Mouse (Mus musculus) megakaryocyte, embryonic 14.5 days (primary cell): ENCODE results near the gene Ypel1. TPM values are rescaled to one million over a fixed set of nuclear protein-coding genes. Genes with fewer than 3 reads are reported as not detected.

Source experiments
- H3K27me3 ChIP-seq: replicated peaks from 2 replicates; pipeline ENCODE3; 2012; ENCODE audit warnings: inconsistent platforms
- H3K36me3 ChIP-seq: replicated peaks from 2 replicates; pipeline ENCODE3; 2012; ENCODE audit warnings: low read length, inconsistent platforms, mixed read lengths
- H3K4me1 ChIP-seq: 2 replicates; pipeline ENCODE4 v1.6.1; 2012; ENCODE audit warnings: inconsistent platforms
- H3K4me3 ChIP-seq: replicated peaks from 2 replicates; pipeline ENCODE3; 2012; ENCODE audit warnings: moderate library complexity, mild to moderate bottlenecking, inconsistent platforms
- H3K9me3 ChIP-seq: 2 replicates; pipeline ENCODE4 v1.6.1; 2012; ENCODE audit warnings: inconsistent platforms
- FLI1 ChIP-seq: IDR thresholded peaks from 2 replicates; pipeline ENCODE4 v1.6.1; 2012; ENCODE audit warnings: low read length, inconsistent platforms, mixed read lengths
- GATA1 ChIP-seq: IDR thresholded peaks from 3 replicates; pipeline ENCODE4 v1.6.1; 2012; ENCODE audit warnings: mixed read lengths, low read length, inconsistent platforms, borderline replicate concordance
- polyA plus RNA-seq: library from polyadenylated mRNA; stranded (reverse); fragments of >175 nt; gene quantifications from 2 replicates; pipeline ENCODE4 v1.2.3, GENCODE M21; 2012; ENCODE audit warnings: low replicate concordance; ENCODE audit not compliant: insufficient read depth

The Ypel1 gene
- polyA plus RNA-seq: 0.18 TPM in 1 of 2 replicates, not detected in the other

DNA sequence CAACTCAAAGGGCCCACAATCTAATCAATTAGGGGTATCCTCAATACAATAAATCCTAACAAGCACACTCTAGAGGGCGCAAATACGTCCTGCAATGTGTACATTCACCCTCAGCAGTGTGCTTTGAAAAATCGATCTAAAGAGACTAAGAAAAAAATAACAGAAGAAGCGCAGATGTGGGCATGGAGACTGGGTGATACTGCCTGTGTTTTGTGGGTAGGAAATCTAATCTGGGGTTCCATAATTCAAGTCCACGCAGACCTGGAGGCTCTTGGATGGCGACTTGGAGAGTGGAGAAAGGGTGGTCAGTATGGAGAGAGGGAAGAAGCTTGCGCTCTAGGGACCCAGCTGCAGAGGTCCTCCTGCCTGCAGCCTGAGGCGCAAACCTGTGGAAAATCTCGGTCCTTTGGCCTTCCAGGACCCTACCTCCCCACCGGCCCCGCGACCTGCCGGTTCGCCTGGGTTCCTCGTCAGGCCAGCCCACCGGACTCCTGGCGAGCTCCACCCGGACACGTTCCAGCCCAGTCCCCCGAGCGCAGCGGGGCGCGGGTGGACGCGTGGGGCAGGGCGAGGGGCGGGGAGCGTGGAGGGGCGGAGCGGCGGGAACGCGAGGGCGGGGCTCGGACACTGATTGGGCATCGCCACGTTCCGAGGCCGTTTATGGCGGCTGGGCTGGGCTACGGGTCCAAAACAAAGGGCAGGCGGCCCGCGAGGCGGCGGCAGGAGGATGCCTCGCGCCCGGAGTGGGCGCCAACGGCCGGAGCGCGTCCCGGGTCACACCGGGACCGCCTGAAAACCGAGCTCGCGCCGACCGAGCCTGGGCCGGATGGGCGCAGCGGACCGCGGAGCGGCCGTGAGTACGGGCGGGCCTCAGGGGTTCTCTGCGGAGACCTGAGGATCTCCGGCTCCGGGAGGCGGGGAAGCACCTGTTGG, at the start of gene Ypel1:
Ypel1 (plus strand) TSS at position 186 of the 933 bp plus-strand sequence.
- TF ChIP-seq GATA1: no peak
- no peak for TF ChIP-seq FLI1
- H3K27me3 ChIP-seq: peaks cover 65% of the 10 kb centered on the region

DNA sequence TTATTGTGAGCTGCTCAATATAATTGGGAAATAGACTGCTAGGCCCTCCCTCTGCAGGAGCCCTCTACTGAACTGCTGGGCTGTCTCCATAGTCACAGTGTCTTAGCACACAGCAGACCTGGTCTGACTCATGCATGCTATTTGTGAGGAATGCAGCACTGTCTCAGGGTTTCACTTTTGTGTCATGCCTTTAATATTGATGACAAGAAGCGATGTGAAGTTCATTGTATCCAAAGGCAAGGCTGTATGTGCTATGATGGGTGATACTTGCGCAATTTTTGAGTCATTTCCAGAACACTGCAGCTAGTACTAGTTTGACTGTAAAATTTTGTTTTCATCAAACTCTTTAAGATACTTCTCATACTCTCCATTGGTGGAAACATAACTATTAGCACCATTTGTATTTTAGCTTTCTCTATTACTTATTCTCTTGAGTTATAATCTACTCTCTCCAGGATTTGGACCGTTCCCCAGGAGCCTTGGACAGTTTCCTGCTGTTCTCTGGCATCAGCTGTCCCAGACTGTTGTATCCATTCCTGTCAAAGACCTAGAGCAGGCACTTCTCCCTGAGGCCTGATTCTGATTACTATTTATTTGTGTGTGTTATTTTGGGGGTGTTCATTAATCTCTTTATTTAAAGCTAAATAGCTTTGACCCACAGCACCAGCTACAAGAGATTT, 44.9 kb upstream of the Ypel1 start:
- H3K4me3 ChIP-seq: no peak overlapping the region
- no peak for TF ChIP-seq FLI1
- no peak for TF ChIP-seq GATA1
- H3K27me3 ChIP-seq: no peaks in the 10 kb centered on the region
- no peaks in the 10 kb centered on the region for H3K9me3 ChIP-seq
- H3K36me3 ChIP-seq: peaks cover 98% of the 10 kb centered on the region
- peaks cover 9% of the 10 kb centered on the region for H3K4me1 ChIP-seq

More for the DNA sequence above, at the start of gene Ypel1:
- Histone ChIP-seq H3K36me3 (no peaks in the 10 kb centered on the region), H3K9me3 (peaks cover 5% of the 10 kb centered on the region), H3K4me1 (peaks cover 23% of the 10 kb centered on the region), H3K4me3 (peak within 1 kb of the TSS; percentile 92)

DNA sequence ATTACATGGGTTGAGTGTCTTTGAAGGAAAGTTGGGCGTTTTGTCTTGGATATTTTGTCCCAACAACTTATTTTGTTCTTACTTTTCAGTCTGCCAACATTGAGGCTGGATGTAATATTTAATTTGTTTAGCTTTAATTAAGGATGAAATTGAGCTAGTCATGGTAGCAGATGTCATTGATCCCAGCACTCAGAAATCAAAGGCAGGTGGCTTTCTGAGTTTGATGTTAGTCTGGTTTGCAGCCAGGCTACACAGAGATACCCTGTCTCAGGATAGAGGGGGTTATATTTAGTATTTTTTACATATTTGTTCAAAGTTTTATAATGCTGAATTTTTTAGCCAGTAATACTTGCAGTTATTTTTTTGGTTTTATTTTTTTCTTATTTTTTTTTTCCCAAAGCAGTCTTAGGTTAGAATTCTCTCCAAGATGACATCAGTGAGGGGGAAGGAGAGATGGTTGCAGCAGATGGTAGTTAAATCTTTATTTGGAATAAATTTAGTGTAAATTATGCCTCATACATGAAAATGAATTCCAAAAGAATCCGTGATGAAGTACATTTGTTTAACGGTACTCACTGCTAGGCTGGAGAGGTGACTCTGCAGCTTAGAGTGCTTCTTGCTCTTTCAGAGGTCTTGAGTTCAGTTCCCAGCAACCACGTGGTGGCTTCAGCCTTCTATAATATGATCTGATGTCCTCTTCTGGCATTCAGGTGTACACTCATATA, 39.4 kb upstream of the Ypel1 start:
- no peaks in the 10 kb centered on the region for H3K27me3 ChIP-seq
- H3K9me3 ChIP-seq: no peaks in the 10 kb centered on the region
- TF ChIP-seq GATA1 (no peak), FLI1 (no peak)
- H3K4me3 ChIP-seq: no peak overlapping the region
- H3K4me1 ChIP-seq: peaks cover 4% of the 10 kb centered on the region; the same call in 1 of the 2 replicates
- H3K36me3 ChIP-seq: peaks cover 95% of the 10 kb centered on the region

DNA sequence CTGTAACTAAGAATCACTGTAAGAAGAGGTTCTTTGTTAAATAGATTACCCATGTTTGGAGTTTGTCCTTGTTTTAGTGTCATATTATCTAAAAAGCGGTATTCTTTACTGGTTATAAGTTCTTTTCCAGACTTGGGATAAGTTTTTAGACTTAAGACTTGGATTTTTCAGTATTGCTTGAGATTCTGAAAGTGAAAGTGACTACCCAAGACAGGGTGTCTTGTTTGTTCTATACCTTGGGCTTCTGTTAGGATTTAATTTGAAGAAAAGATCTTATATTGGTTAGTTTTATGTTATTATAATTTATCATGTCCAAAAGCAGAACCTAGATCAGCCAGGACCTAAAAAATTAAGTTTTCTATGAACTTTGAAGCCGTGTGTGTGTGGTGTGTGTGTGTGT, 35.7 kb upstream of the Ypel1 start:
- Histone ChIP-seq H3K27me3 (no peaks in the 10 kb centered on the region), H3K36me3 (peaks cover 95% of the 10 kb centered on the region), H3K4me3 (no peak overlapping the region), H3K4me1 (peaks cover 4% of the 10 kb centered on the region; the same call in 1 of the 2 replicates), H3K9me3 (no peaks in the 10 kb centered on the region)
- TF ChIP-seq GATA1 (no peak), FLI1 (no peak)

DNA sequence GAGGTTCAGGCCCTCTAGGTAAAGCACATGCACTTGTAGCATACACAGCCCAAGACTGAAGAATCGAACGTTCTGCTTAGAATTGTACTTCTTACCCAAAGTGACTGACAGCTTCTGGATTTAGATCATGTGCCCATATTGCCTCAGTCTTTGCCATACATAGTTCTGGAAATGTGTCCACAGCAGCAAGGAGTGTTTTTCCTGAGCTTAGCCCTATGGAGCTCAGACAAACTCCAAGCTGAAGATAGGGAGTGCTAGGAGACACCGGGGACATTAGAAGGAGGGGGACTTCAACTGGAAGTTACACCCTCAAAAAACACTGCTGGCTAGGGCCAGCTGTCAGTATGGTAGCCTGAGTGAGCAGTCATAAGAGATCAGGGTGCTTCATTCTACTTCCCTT, 28.8 kb upstream of the Ypel1 start:
- no peak overlapping the region for H3K4me3 ChIP-seq
- H3K4me1 ChIP-seq: no peaks in the 10 kb centered on the region; the same call in 1 of the 2 replicates
- TF ChIP-seq GATA1 (no peak), FLI1 (no peak)
- H3K9me3 ChIP-seq: no peaks in the 10 kb centered on the region
- no peaks in the 10 kb centered on the region for H3K27me3 ChIP-seq
- H3K36me3 ChIP-seq: peaks cover 99% of the 10 kb centered on the region

DNA sequence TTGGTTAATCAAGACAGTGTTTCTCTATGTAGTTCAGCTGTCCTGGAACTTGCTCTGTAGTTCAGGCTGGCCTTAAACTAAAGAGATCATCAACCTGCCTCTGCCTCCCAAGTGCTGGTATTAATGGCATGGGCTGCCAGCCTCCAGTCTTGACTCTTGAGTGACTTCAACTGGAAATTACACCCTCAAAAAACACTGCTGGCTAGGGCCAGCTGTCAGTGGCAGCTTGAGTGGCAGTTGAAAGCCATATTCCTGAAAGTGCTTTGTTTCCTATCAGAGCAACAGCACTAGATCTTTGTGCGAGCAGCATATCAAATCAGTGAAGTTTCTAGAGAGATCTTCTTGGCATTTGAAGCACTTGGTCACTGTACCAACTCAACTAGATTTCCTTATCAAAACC, 28.1 kb upstream of the Ypel1 start:
- H3K36me3 ChIP-seq: peaks cover 99% of the 10 kb centered on the region
- H3K4me3 ChIP-seq: no peak overlapping the region
- no peak for TF ChIP-seq GATA1
- H3K9me3 ChIP-seq: no peaks in the 10 kb centered on the region
- no peaks in the 10 kb centered on the region; the same call in 1 of the 2 replicates for H3K4me1 ChIP-seq
- no peaks in the 10 kb centered on the region for H3K27me3 ChIP-seq

DNA sequence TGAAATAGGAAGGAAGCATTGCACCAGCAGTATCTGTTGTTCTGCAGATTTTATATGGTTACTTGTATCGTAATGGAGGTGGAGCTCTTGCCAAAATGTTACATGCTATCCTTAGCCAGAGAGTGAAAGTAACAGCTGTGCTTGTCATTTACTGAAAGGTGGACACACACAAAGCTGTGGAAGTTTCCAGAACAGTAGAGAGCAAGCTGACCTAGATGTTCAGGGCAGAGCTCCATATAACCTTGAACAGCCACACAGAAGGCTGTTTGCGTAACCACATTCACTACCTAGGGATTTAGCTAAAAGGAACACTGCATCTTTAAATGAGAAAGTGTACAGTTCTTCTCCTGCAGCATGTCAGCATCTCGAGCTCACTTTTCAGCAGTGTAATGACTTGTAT, 25.2 kb upstream of the Ypel1 start:
- H3K4me3 ChIP-seq: no peak overlapping the region
- H3K36me3 ChIP-seq: peaks cover 96% of the 10 kb centered on the region
- no peaks in the 10 kb centered on the region for H3K9me3 ChIP-seq
- no peaks in the 10 kb centered on the region; the same call in 1 of the 2 replicates for H3K4me1 ChIP-seq
- TF ChIP-seq FLI1 (no peak), GATA1 (no peak)
- no peaks in the 10 kb centered on the region for H3K27me3 ChIP-seq

DNA sequence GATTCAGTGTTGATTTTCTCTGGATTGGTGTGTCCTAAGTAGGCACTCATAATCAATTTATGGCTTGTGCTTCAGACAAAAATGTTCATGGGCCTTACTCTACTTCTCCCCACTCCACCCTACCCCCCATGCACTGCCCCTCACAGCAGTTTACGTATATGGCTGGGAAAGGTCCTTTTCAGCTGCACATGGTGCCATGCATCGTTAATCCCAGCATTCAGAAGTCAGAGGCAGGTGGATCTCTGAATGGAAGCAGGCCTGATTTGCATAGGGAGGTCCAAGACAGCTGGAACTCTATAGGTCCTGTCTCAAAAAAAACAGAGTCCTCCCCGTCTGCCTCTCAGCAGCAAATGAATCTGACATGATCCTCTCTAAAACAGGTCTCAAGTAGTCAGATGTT, 24.2 kb upstream of the Ypel1 start:
- TF ChIP-seq GATA1: no peak
- TF ChIP-seq FLI1: no peak
- Histone ChIP-seq H3K9me3 (no peaks in the 10 kb centered on the region), H3K36me3 (peaks cover 96% of the 10 kb centered on the region), H3K27me3 (no peaks in the 10 kb centered on the region), H3K4me3 (no peak overlapping the region), H3K4me1 (no peaks in the 10 kb centered on the region; the same call in 1 of the 2 replicates)

DNA sequence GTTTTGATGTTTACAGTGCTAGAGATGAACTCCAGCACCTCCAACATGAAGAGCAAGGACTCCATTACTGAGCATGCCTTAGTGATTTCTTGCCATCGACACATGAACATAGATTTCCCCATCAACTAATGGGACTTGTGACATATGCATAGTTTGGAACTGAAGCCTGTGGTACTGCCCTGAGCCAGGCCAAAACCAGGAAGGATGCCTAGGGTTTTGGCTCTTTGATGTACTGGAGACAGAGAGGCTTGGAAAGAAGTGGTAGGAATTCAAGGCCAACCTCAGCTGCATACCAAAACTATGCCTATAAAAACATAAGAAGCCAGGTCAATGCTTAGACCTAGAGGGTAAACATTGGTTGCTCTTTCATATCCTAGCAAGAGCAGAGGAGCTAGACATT, 19.6 kb upstream of the Ypel1 start:
- Histone ChIP-seq H3K4me3 (no peak overlapping the region), H3K9me3 (no peaks in the 10 kb centered on the region), H3K4me1 (no peaks in the 10 kb centered on the region), H3K27me3 (no peaks in the 10 kb centered on the region), H3K36me3 (peaks cover 68% of the 10 kb centered on the region)
- TF ChIP-seq FLI1: no peak
- TF ChIP-seq GATA1: no peak
